Mouse (Mus musculus): Measurements from ENCODE around the gene Gjc1.
A peak's percentile ranks its signal among the peaks of the same experiment; 100 is the strongest.

Gene Gjc1

DNA sequence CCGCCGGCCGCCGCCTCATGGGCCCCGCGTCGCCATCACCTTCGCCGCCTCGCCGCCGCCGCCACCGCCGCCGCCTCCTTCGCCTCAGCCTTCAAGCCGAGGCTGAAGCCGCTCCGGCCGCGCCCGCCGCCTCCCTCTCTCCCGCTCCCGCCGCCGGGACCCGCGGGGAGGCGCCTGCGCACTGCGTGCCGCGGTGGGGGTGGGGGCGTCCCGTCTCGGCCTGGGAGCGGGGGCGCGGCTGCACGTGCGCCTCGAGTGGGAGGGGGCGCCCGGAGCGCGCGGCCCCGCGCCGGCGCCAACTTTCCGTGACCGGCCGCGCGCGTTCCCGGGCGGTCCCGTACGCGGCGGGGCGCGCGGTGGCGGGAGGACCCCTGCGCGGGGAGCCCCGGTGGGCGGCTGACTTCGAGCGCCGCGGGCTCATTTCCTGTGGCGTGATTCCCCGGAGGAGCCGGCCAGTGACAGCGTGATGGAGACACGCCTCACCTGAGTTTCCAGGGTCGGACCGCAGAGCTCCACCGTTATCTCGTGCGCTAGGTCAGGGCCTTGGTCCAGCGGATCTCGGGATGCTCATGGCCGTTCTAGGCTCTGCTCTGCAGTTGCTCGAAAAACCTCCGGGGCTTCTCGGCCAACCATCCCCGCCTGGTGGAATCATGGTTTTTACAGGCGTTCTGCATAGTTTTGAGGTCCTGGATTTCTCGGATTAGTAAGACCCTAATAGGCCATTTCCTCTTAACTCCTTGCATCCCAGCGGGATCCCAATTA lies at the start of gene Gjc1:
Gjc1 (minus strand) TSS at position 680 of the 762 bp plus-strand sequence.
- peak; percentile 80 for DNase-seq (ENCODE audit: extremely low spot score)

DNA sequence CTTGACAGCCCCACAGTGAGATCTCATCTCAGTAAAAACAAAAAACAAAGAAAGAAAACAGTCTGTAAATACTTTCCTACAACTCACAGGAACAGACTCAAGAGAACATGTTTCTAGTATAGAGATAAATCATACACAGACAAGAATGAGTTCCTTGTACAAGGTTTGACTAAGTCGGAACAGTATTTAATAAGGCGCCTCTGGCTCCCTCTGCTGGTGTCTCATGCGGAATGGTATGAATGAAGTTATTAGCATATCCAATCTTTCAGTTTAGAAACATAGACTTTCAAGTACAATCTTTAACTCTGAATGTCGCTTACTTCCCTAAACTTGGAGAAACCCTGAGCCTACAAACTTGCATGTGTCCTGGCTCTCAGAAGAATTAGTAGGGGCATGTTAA lies 44.8 kb upstream of the Gjc1 start:
- DNase-seq (ENCODE audit: extremely low spot score): peak; percentile 53

- no peak for DNase-seq (ENCODE audit: extremely low spot score)
Observed at GRCm38 (mm10) chr11:102859933-102860332, 40.4 kb upstream of the Gjc1 start.

- DNase-seq (ENCODE audit: extremely low spot score): no peak
Observed at GRCm38 (mm10) chr11:102858951-102859350, 39.5 kb upstream of the Gjc1 start.

GRCm38 (mm10) chr11:102855941-102856340 lies 36.4 kb upstream of the Gjc1 start:
- no peak for DNase-seq (ENCODE audit: extremely low spot score)

- DNase-seq (ENCODE audit: extremely low spot score): no peak
Observed at GRCm38 (mm10) chr11:102853760-102854159, 34.3 kb upstream of the Gjc1 start.

- peak; percentile 42 for DNase-seq (ENCODE audit: extremely low spot score)
Observed at GRCm38 (mm10) chr11:102851883-102852282, 32.4 kb upstream of the Gjc1 start.

DNA sequence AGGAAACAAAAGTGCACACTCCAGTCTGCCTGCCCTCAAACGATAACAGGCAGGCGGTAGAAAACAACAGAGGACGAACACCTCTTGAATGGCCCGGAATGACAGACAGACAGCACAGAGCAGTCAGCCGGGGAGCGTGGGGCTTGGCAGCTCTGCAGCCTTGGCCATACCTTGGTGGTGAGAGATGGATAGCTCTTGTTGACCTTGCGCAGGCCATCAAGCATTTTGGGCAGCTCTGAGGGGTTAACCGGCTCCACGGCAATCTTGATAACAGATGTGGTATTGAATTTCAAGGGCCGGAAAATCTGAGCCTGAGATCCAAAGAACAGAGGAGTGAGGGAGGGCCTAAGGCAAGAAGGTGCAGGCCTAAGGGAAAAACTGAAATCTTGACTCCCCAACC lies 26.4 kb upstream of the Gjc1 start:
- no peak for DNase-seq (ENCODE audit: extremely low spot score)

GRCm38 (mm10) chr11:102838616-102839150 lies 19.2 kb upstream of the Gjc1 start:
- no peak for DNase-seq (ENCODE audit: extremely low spot score)

- no peak for DNase-seq (ENCODE audit: extremely low spot score)
Observed at GRCm38 (mm10) chr11:102838126-102838525, 18.6 kb upstream of the Gjc1 start.

DNA sequence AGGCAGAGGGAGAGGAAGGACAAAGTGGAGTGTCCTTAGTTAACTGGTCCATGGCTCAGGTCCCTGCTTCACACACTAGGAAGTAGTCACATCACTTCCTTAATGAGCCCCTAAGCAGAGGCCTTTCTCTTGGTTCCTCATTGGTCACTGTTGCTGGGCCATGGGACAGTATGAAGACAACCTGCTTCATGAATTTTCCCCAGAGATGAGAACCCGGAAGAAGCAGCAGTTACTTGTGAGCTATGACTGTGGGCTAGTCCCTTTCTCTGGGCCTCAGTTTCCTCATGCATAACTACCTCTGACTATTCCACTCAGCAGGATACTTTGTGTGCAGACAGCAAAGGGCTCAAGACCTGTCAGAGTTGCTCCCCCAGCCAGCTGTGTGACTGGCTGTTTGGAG lies 17.9 kb upstream of the Gjc1 start:
- DNase-seq (ENCODE audit: extremely low spot score): no peak

DNA sequence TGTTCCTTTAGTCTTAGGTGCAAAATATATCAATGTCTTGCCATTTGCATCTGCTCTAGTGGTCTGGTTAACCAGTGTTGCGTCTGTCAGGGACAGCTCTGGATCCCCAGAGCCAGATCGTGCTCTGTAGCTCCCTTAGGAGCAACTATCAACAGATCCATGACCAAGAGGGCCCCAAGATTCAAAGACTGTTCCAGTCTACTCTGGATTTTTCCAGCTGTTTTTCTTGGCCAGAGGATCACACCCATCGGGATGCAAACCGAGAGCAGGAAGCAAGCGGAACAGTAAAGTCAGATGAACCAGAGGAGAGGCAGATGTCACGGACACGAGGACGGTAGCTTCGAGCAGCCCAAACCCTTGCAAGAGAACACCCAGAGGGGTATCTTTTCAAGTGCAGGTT lies 16.6 kb upstream of the Gjc1 start:
- DNase-seq (ENCODE audit: extremely low spot score): no peak

DNA sequence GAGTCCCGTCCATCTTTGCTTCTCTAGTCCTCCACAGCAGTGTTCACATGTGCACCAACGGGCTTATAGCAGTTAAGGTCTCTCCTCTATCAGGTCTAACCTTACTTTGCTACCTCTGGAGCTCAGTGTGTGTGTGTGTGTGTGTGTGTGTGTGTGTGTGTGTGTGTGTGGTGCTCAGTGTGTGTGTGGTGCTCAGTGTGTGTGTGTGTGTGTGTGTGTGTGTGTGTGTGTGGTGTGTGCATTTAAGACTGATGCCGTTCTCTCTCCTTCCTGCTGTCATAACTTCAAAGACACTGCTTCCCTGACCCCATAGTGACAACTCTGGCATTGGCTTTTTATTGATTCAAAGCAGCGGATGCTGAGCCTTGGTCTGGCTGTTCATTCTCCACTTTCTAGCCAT lies 16.0 kb upstream of the Gjc1 start, which contains the start of gene Higd1b:
Higd1b (plus strand) TSS at position 301 of the 400 bp plus-strand sequence.
- DNase-seq (ENCODE audit: extremely low spot score): no peak

DNA sequence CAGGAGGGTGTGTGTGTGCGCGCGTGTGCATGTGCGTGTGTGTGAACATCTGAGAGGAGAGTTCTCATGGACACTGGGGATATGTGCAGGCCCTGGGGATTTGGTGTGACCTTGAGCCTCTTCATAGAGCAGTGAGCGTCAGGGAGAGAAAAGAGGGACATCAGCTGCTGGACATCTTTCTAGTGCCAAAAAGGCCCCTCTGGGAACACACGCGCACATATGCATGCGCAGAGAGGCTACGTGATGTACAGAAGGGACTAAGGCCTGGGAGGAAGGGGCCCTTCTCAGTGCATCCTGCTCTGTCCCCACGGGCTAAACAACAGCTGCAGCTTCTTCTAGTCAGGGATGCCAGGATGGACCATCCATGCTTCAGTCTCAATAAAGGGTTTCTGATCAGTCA lies 14.7 kb upstream of the Gjc1 start:
- DNase-seq (ENCODE audit: extremely low spot score): no peak

DNA sequence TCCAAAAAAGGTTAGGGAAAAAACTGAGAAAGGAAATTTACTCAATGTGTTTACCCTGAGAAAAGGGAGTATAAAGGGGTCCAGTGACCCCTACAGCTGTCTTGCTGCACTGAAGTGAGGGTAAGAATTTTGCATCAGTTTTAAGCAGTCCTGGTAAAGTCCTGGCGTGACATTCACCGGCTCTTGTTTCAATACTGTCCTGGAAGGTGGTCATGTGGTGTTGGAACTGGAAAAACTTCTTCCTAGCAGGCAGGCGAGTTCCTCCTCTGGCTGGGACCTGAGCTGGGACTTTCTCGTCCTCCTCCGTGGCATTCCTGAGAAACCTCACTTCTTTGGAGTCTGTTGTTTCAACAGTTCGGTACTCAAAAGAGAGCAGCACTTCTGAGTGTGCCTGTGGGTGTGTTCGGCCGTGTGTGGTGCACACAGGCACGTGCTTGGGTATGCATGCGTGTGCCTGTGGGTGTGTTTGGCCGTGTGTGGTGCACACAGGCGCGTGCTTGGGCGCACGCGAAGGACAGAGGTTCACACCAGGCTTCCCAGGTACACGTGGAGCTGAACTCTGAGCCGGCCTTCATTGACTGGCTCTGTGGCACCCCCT lies 13.3 kb upstream of the Gjc1 start:
- DNase-seq (ENCODE audit: extremely low spot score): no peak

GRCm38 (mm10) chr11:102830276-102830675 lies 10.8 kb upstream of the Gjc1 start:
- no peak for DNase-seq (ENCODE audit: extremely low spot score)

DNA sequence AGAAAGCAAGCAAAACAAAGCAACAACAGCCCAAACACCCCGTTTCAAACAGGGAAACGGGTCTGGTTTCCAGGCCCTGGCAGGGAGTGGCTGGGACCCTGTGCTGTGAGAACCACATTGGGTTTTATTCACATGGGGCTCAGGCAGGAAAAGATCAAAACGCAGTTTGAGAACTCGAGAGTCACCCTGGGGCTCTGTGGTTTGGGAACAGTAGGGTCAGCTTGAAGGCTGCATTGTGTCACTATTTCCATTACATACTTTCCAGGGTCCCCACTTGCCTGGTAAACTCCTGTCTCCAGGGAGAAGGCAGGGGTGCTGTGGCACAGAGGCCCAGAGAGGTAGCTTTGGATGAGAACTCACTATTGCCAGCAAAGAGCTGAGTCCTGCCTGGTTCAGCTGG lies 7.6 kb upstream of the Gjc1 start:
- no peak for DNase-seq (ENCODE audit: extremely low spot score)

DNA sequence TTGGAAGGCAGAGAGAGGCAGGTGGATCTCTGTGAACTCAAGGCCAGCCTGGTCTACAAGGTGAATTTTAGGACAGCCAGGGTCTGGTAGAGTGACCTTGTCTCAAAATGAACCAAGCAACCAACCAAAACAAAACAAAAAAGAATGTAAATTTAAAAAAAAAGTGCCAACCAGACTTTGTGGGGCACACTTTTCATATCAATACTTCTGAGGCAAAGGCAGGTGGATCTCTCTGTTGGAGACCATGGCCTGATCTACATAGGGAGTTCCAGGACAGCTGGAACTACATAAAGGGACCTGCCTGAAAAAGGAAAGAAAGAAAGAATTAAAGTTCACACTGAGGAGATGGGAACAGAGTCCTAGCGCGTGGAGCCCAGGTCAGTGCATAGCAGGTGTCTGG lies 7.0 kb upstream of the Gjc1 start:
- DNase-seq (ENCODE audit: extremely low spot score): no peak

- DNase-seq (ENCODE audit: extremely low spot score): no peak
Observed at GRCm38 (mm10) chr11:102821231-102821630, 1.7 kb upstream of the Gjc1 start.

GRCm38 (mm10) chr11:102820432-102820831 lies 932 bp upstream of the Gjc1 start:
- DNase-seq (ENCODE audit: extremely low spot score): no peak

DNA sequence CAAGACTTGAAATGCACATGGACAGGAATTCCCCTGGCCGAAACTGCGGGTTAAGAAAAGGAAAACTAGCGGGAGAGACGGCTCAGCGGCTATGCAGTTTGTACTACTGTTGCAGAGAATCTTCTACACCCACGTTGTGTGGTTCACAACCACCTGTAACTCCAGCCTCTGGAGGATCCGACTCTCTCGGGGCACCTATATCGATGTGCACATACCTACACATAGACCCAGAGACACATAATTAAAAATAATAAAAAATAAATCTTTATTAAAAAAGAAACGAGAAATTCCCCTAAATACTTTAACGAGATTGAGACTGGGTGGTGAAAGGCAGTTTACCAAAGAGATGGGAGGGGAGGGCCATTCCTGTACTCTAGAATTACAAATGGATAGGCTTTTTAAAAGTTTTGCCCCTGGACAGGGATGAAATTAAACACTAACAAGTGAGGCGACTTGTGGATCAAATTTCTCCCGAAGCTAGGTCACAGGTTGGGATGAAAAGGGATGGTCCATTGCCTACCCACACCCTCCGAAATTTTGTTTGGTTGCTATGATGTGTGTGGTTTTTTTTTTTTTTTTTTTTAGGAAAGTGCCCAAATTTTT lies 384 bp upstream of the Gjc1 start:
- DNase-seq (ENCODE audit: extremely low spot score): no peak

DNA sequence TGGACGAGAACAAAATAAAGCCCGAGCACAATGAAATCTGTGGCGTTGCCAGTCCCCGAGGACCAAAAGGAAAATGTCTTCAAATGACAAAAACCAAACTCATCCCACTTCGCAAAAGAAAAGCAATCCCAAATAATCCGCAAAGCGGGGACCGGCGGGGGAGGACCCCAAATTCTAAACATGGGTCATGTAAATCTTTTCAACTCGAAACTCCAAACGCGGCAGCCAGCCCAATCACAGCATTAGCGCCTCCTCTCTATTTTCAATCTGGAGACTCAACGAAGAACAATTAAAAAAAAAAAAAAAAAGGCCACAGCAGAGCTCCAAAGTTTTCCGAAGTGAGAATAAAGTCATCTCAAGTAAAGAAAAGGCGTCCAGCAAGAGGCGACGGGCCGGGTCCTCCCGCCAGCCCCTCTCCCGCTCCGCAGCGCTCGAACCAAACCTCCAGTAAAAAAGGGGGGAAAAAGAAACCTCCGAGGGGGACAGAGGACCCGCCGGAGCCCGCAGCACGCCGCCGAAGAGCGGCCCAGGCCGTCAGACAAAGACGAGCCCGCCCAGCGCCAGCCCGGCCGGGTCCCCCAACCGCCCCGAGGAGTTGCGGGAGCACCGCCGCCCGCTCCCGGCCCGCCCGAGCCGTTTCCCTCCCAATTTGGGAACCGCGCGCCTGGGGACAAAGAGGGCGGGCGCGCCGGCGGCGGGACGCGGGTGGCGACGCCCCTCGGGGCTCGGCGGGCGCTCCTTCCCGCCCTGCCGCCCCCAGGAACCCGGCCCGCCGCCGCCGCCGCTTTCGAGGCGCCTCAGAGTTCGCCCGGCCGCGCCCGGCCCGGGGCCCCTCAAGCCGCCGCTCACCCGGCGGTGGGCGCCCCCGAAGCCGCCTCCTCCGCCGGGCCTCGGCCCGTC lies 1.1 kb downstream of the Gjc1 start:
- peak; percentile 78 for DNase-seq (ENCODE audit: extremely low spot score)
